Mouse (Mus musculus) limb, embryonic 10.5 days (tissue): ENCODE measurements around the gene Acaa1a. TPM values are rescaled to one million over a fixed set of nuclear protein-coding genes. Genes with fewer than 3 reads are reported as not detected.
A peak's percentile ranks its signal among the peaks of the same experiment; 100 is the strongest.

Experiments
- DNase-seq: peaks from one replicate; pipeline ENCODE4 v3.0.0-alpha.2; 2017; ENCODE audit warnings: low spot score
- H3K27ac ChIP-seq: fragments of 300-500 bp; sonication (generic); 2 replicates; pipeline ENCODE4 v1.5.1; 2016; ENCODE audit warnings: mild to moderate bottlenecking
- H3K27me3 ChIP-seq: fragments of 300-500 bp; sonication (generic); 2 replicates; pipeline ENCODE4 v1.6.1; 2016; ENCODE audit warnings: low read depth, mild to moderate bottlenecking; ENCODE audit not compliant: poor library complexity, severe bottlenecking
- H3K36me3 ChIP-seq: fragments of 300-500 bp; sonication (generic); 2 replicates; pipeline ENCODE4 v1.6.1; 2016; ENCODE audit warnings: mild to moderate bottlenecking, moderate library complexity
- H3K4me1 ChIP-seq: fragments of 300-500 bp; sonication (generic); 2 replicates; pipeline ENCODE4 v1.6.1; 2016
- H3K4me3 ChIP-seq: fragments of 300-500 bp; sonication (generic); 2 replicates; pipeline ENCODE4 v1.5.1; 2016; ENCODE audit warnings: mild to moderate bottlenecking, moderate library complexity
- H3K9me3 ChIP-seq: fragments of 300-500 bp; sonication (generic); replicated peaks from 2 replicates; pipeline ENCODE4 v1.6.1; 2016; ENCODE audit warnings: mild to moderate bottlenecking
- WGBS: fragments of 180-500 bp; shearing (Covaris S2); methylation state at CpG from one replicate; pipeline ENCODE4 v1.1.7; 2016; 5-methylcytosine and 5-hydroxymethylcytosine counted together
- polyA plus RNA-seq: library from polyadenylated mRNA; unstranded; fragments of >200 nt; fragmentation: Nextera tagmentation; extraction: Ambion mirVana; gene quantifications from 2 replicates; pipeline ENCODE4 v1.2.1, GENCODE M21; 2016

Gene Acaa1a
- polyA plus RNA-seq, 1 experiment from 2014 or later = 78.2 TPM

DNA sequence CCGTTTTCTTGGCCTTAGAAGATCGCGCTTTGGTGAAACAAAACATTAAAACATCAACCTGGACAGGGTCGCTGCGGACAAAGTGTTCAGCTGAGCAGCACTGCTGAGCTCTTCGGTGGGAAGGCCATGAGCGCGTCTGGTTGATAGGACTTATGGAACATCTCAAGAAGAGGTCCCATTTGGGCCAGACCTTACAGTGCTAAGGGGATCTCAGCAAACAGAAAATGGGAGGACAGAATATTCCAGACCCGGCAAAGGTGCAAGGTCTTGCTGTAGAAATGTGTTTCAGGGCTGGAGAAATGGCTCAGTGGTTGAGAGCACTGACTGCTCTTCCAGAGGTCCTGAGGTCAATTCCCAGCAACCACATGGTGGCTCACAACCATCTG, 16.2 kb upstream of the Acaa1a start:
- H3K4me3 ChIP-seq = peak overlapping the region; percentile 81
- WGBS = 9% methylated on average over 9 of the region's 9 CpGs
- DNase-seq = no peak

DNA sequence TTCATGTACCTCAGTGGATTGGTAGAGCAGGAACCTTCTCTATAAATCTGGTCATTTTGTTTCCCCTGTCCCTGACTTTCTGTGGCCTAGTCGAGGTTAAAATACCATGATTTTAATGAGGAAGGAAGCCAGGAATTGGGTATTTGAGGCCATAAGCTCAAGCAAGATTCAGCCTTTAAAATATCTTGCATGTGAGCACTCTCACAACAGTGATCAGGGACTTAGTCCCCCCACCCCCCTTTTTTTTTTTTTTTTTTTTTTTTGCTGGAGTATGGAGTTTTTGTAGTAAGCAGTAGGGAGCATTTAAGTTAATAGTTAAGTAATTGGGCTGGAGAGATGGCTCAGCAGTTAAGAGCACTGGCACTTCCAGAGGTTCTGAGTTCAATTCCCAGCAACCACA, 15.3 kb upstream of the Acaa1a start:
- H3K27ac ChIP-seq = no peak overlapping the region
- no peaks in the 10 kb centered on the region for H3K9me3 ChIP-seq
- H3K27me3 ChIP-seq = no peaks in the 10 kb centered on the region
- H3K4me1 ChIP-seq = peaks cover 19% of the 10 kb centered on the region
- no peak for DNase-seq
- H3K4me3 ChIP-seq = no peak overlapping the region
- 67% methylated on average over 1 of the region's 1 CpGs for WGBS
- H3K36me3 ChIP-seq = no peaks in the 10 kb centered on the region

More for the DNA sequence above, 16.2 kb upstream of the Acaa1a start:
- Histone ChIP-seq H3K9me3 (no peaks in the 10 kb centered on the region), H3K4me1 (peaks cover 19% of the 10 kb centered on the region), H3K27ac (peak overlapping the region; percentile 99), H3K27me3 (no peaks in the 10 kb centered on the region), H3K36me3 (peaks cover 4% of the 10 kb centered on the region; the same call in 1 of the 2 replicates)

DNA sequence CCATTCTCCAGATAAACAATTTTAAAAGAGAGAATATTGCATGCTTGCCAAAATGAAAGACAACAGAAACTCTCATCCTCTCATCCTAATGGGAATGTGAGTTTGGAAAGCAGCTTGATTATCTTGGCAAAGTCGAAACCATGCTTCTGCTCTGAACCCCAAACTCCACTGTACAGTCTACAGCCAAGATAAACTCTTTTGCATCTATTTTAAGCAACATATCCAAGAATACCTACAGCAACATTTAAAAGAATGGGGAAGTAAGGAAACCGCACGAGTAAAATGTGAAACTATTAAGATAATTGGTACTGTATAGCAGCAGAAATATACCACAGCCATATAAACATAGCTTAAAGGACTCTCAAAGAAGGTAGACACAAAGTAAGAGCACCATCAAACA, 11.0 kb upstream of the Acaa1a start:
- H3K27ac ChIP-seq = no peak overlapping the region
- H3K4me3 ChIP-seq = no peak overlapping the region
- WGBS = 90% methylated on average over 3 of the region's 3 CpGs
- no peak for DNase-seq
- H3K36me3 ChIP-seq = no peaks in the 10 kb centered on the region
- peaks cover 2% of the 10 kb centered on the region; the same call in 1 of the 2 replicates for H3K4me1 ChIP-seq
- no peaks in the 10 kb centered on the region for H3K27me3 ChIP-seq
- H3K9me3 ChIP-seq = no peaks in the 10 kb centered on the region

DNA sequence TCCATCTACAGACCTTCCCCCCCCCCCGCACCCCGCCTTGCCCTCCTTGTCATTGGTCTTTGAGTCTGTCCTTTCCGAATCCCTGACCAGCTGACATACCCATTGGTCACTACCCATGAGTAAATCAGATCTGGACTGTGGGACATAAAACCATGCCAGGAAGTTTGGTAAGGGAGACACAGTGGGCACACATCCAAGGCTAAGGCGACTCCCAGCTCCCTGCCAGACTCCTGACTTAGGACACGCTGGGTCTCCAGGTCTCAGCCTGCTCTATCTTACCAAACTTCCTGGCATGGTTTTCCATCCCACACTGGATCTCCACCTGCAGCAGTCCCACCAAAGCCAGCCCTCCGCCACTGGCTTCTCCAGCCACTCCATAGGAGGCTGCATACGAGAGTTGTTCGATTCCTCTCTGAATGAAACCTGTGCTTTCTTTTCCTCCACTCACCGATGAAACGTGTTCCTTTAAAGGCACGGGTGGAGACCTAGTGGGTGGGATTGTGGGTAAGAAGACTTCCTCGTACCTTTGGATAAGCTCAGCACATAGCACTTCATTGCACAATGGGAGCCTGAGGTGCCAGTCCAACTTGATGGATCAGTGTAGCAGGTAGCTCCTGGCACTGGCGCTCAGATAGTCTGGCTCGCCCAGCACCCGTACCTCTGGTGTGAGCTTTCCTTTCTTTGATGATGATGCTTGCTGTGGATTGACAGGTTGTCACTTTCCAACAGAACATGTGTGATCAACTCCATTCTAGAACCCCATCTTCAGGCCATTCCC, 9.1 kb upstream of the Acaa1a start:
- no peaks in the 10 kb centered on the region for H3K4me1 ChIP-seq
- no peaks in the 10 kb centered on the region for H3K36me3 ChIP-seq
- no peak overlapping the region for H3K27ac ChIP-seq
- no peak overlapping the region for H3K4me3 ChIP-seq
- 91% methylated on average over 15 of the region's 15 CpGs for WGBS
- no peaks in the 10 kb centered on the region for H3K27me3 ChIP-seq
- no peak for DNase-seq
- H3K9me3 ChIP-seq = no peaks in the 10 kb centered on the region

DNA sequence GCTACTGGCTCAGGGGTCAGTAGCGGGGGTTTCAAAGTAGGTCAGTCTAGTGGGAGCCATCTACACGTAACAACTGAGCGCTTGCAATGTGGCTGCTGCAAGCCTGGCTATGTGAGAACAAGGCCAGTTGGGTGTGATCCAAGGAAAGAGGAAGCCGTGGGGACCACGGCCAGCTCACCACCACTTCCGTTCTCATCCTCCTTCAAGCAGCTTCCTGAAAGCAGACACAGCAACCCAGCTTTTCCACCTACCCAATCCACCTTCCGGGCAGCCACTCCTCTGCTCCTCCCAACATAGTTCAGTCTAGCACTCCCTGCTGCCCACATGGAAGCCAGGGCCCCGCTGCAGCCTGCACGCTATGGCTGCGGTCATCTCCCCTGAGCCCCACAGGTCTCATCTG, 5.2 kb upstream of the Acaa1a start:
- 66% methylated on average over 10 of the region's 10 CpGs for WGBS
- Histone ChIP-seq H3K27ac (no peak overlapping the region), H3K27me3 (peaks cover 13% of the 10 kb centered on the region), H3K9me3 (no peaks in the 10 kb centered on the region), H3K4me3 (no peak overlapping the region), H3K36me3 (no peaks in the 10 kb centered on the region), H3K4me1 (peaks cover 4% of the 10 kb centered on the region)
- DNase-seq = no peak

DNA sequence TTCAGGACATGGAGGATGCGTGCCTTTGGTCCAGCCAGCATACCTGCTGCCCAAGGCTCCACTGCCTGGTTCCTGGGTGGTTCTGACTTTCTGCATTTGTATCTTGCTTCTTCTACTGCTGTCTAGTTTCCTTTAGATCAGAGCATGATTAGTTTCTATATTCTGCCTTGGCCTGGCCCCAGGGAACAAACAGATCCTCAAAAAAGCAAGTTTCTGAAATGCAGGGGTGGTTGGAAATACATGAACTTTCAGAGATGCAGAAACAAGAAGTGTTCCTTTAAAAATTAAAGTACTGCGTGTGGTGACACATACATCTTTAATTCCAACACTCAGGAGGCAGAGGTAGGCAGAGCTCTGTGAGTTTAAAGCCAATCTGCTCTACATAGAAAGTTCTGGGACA, 4.6 kb upstream of the Acaa1a start:
- no peak overlapping the region for H3K27ac ChIP-seq
- peaks cover 13% of the 10 kb centered on the region for H3K27me3 ChIP-seq
- no peaks in the 10 kb centered on the region for H3K9me3 ChIP-seq
- WGBS = 91% methylated on average over 2 of the region's 2 CpGs
- H3K36me3 ChIP-seq = no peaks in the 10 kb centered on the region
- H3K4me1 ChIP-seq = peaks cover 9% of the 10 kb centered on the region
- no peak overlapping the region for H3K4me3 ChIP-seq
- no peak for DNase-seq

DNA sequence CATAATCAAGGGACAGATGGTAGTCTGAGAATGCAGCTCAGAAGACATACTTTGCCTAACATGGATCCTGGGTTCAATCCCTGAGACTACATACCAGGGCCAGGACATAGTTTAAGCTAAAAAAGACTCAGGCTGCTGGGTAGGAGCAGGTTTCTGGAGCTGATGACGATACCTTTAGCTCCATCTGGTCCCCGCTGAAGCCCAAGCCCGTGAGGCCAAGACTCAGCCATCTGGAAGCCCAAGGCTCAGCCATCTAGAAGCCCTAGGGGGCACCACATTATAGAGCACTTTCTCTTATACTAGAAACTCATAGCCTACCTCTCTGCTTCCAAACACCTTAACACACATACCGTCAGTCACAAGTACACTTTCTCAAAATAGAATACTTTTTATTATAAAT, 3.9 kb upstream of the Acaa1a start:
- peaks cover 13% of the 10 kb centered on the region for H3K27me3 ChIP-seq
- H3K36me3 ChIP-seq = no peaks in the 10 kb centered on the region
- peaks cover 16% of the 10 kb centered on the region for H3K4me1 ChIP-seq
- H3K9me3 ChIP-seq = no peaks in the 10 kb centered on the region
- H3K4me3 ChIP-seq = no peak overlapping the region
- WGBS = 87% methylated on average over 4 of the region's 4 CpGs
- DNase-seq = no peak
- H3K27ac ChIP-seq = no peak overlapping the region

DNA sequence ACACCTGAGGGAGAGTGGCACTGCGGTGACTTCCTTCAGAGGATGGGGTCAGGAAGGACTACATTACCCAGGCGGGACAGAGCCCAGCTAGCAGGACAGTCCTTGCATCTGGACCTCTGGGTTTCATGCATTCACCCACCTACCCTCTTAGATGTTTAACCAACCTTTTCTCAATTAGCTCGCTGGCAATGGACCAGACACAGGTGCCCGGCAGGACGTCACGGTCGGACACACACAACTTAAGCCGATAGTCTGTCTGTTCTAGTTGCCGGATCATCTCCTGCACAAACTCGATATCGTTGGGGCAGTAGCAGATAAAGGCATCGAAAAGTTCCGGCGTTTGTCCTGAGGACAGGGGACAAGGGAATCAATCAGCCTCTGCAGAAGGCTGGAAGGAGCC, 1.6 kb upstream of the Acaa1a start:
- no peaks in the 10 kb centered on the region for H3K9me3 ChIP-seq
- H3K36me3 ChIP-seq = peaks cover 3% of the 10 kb centered on the region
- H3K27ac ChIP-seq = no peak overlapping the region
- peaks cover 31% of the 10 kb centered on the region for H3K4me1 ChIP-seq
- no peak overlapping the region for H3K4me3 ChIP-seq
- WGBS = 93% methylated on average over 14 of the region's 14 CpGs
- peaks cover 13% of the 10 kb centered on the region for H3K27me3 ChIP-seq
- no peak for DNase-seq

DNA sequence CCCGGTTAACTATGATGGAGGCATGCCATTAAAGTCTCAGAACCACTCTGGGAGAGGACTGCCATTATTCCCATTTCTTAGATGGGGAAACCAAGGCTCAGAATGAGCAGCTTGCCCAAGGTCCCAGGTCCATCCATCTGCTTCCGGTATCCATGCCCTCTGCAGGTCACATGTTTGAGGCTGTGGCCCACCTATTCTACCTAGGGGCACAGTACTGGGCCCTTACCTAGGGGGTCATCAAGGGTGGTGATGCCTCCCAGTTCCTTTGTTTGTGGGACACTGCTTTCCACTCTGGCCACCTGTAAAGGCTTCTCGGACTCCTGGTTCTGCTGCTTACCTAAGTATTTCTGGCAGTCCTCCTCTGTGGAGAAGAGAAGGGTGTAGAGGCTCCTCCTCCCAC, 1.1 kb upstream of the Acaa1a start:
- Histone ChIP-seq H3K27ac (no peak overlapping the region), H3K4me1 (peaks cover 31% of the 10 kb centered on the region), H3K36me3 (peaks cover 8% of the 10 kb centered on the region), H3K4me3 (no peak overlapping the region), H3K27me3 (peaks cover 13% of the 10 kb centered on the region), H3K9me3 (no peaks in the 10 kb centered on the region)
- no peak for DNase-seq
- WGBS = 92% methylated on average over 3 of the region's 3 CpGs

DNA sequence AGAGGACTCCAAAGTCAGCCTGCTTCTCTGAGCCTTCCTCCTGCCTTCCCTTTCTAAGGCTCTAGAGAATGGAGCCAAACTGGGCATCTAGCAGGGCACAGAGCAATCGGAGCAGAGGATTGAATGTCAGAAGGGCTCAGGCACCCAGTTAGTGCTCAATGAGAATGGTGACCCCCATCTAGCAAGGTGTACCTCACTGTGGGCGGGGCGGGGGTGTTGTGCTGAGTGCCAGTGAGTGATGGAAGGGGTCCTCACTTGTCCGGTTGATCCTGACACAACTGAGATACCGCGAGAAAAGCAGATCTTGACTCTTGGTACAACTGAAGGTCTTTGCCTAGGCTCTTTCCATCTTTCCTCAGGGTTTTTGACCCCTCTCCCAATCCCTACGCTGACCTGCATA, 370 bp upstream of the Acaa1a start:
- H3K4me1 ChIP-seq = peaks cover 31% of the 10 kb centered on the region
- no peaks in the 10 kb centered on the region for H3K9me3 ChIP-seq
- WGBS = 58% methylated on average over 7 of the region's 7 CpGs
- no peak for DNase-seq
- H3K4me3 ChIP-seq = peak overlapping the region; percentile 78
- peaks cover 16% of the 10 kb centered on the region for H3K36me3 ChIP-seq
- 0 out of 2 replicates have a peak overlapping the region, but pooled peaks have one; percentile 79 for H3K27ac ChIP-seq
- peaks cover 13% of the 10 kb centered on the region for H3K27me3 ChIP-seq

DNA sequence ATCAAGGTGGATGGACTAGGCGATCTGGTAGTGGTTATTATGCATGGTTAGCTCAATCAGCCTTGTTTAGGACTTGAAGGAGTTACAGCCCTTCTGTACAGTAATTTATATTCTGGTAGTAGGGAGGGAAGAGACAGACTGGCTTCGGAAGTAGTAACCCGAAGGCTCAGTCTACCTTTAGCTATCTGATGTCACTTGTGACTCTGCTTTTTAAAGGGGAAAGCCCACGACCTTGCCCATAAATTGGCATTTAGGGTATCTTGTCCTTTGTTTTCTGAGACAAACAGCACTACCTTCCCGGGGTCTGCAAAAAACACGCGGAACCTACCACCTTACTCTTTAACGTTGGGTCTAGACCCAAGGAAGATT, 720 bp downstream of the Acaa1a start:
- H3K4me3 ChIP-seq = peak overlapping the region; percentile 78
- H3K36me3 ChIP-seq = peaks cover 27% of the 10 kb centered on the region
- peaks cover 31% of the 10 kb centered on the region for H3K4me1 ChIP-seq
- 5% methylated on average over 8 of the region's 8 CpGs for WGBS
- peak overlapping the region; percentile 89 for H3K27ac ChIP-seq
- no peak for DNase-seq
- H3K27me3 ChIP-seq = peaks cover 13% of the 10 kb centered on the region
- H3K9me3 ChIP-seq = no peaks in the 10 kb centered on the region

DNA sequence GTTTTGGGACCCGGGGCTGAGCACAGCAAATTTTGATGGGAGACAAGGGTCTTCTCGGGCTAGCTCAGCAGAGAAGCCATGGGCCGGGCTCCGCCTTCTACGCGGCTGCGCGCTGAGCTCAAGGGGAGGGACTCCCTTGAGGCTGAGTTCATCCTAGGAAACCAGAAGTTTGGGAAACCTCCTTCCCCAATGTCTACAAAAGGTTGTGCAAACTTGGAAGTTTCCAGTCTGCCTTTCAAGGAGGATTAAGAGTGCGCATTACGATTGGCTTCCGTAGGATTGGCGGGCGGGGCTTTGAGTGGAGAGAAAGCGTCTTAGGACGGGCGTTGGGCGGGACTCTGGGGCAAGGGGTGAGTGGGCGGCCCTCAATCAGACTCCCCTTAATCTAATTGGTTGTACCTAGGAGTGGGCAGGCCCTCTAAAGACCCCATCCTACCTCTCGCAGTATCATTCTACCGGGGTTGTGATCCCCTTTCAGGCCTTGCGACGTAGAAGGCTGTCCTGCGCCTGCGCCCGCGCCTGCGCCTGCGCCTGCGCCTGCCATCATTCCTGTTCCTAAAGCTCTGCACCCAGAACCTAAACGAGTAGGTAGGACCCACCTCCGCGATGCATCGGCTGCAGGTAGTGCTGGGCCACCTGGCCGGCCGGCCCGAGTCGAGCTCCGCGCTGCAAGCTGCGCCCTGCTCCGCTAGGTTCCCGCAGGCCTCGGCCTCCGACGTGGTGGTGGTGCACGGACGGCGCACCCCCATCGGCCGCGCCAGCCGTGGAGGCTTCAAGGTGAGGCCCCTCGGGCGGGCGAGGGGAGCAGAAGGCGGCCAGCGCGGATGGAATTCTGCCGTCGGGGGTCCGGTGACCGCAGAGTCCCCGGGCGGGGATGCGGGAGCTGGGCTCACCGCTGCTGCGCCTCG, 1.7 kb downstream of the Acaa1a start, which contains the start of gene Myd88:
Gene Myd88, minus strand, starts transcription at position 503 of the 908 bp plus-strand sequence.
- WGBS = under 1% methylated on average over 68 of the region's 68 CpGs
- peak; percentile 88 for DNase-seq
- Histone ChIP-seq H3K27me3 (peaks cover 13% of the 10 kb centered on the region), H3K4me3 (peak within 1 kb of the TSS; percentile 78), H3K4me1 (peaks cover 31% of the 10 kb centered on the region), H3K9me3 (no peaks in the 10 kb centered on the region), H3K27ac (peak within 1 kb of the TSS; percentile 89), H3K36me3 (peaks cover 36% of the 10 kb centered on the region)

DNA sequence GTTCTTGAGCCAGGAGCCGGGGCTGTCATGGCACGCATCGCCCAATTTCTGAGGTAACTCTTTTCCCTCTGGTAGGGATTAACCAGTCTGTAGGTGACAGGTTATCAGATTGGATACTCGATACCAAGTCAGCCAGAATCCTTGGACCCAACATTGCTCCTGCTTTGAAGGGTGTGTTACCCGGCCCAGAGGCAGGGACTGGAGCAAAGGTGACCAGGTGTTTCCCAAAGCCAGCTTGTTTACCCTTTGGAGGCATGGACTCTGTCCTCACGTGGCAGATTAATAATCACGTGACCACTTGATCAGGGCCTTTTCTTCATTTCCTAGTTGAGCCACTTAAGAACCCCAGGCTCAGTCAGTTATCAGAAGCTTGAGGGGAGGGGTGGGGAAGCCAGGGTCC, 3.3 kb downstream of the Acaa1a start:
- Histone ChIP-seq H3K27ac (no peak overlapping the region), H3K9me3 (no peaks in the 10 kb centered on the region), H3K36me3 (peaks cover 52% of the 10 kb centered on the region), H3K4me3 (0 out of 2 replicates have a peak overlapping the region, but pooled peaks have one; percentile 78), H3K4me1 (peaks cover 31% of the 10 kb centered on the region), H3K27me3 (peaks cover 13% of the 10 kb centered on the region)
- DNase-seq = no peak
- WGBS = 89% methylated on average over 7 of the region's 7 CpGs
